Mouse (Mus musculus) neural tube, embryonic 11.5 days (tissue): ENCODE measurements around the gene Bag5. TPM values are rescaled to one million over a fixed set of nuclear protein-coding genes. Genes with fewer than 3 reads are reported as not detected.

Experiments
- ATAC-seq: fragments of 200-750 bp; cut with Nextera tagmentation; 2 replicates; pipeline ENCODE4 v1.8.0; 2017; ENCODE audit warnings: moderate number of reproducible peaks, mild to moderate bottlenecking, moderate TSS enrichment, moderate library complexity; ENCODE audit not compliant: insufficient read depth, low FRiP score, low TSS enrichment
- DNase-seq: peaks from one replicate; pipeline ENCODE4 v3.0.0-alpha.2; 2015; ENCODE audit warnings: low spot score
- H3K27ac ChIP-seq: fragments of 300-500 bp; sonication (generic); 2 replicates; pipeline ENCODE4 v1.5.1; 2014; ENCODE audit warnings: low read depth, mild to moderate bottlenecking, low read length
- H3K27me3 ChIP-seq: fragments of 300-500 bp; sonication (generic); 2 replicates; pipeline ENCODE4 v1.6.1; 2014; ENCODE audit warnings: mild to moderate bottlenecking, low read length, mixed read lengths; ENCODE audit not compliant: control insufficient read depth, insufficient read depth
- H3K36me3 ChIP-seq: fragments of 300-500 bp; sonication (generic); 2 replicates; pipeline ENCODE4 v1.6.1; 2014; ENCODE audit warnings: mild to moderate bottlenecking, low read length, moderate library complexity, mixed read lengths; ENCODE audit not compliant: control insufficient read depth, insufficient read depth
- H3K4me1 ChIP-seq: fragments of 300-500 bp; sonication (generic); 2 replicates; pipeline ENCODE4 v1.6.1; 2014; ENCODE audit warnings: low read length, mixed read lengths; ENCODE audit not compliant: control insufficient read depth, insufficient read depth
- H3K4me2 ChIP-seq: fragments of 300-500 bp; sonication (generic); 2 replicates; pipeline ENCODE4 v1.6.1; 2014; ENCODE audit warnings: low read depth, mild to moderate bottlenecking, moderate library complexity
- H3K4me3 ChIP-seq: fragments of 300-500 bp; sonication (generic); 2 replicates; pipeline ENCODE4 v1.5.1; 2014; ENCODE audit warnings: low read depth, low read length
- H3K9ac ChIP-seq: fragments of 300-500 bp; sonication (generic); 2 replicates; pipeline ENCODE4 v1.6.1; 2014; ENCODE audit warnings: mild to moderate bottlenecking, low read length
- H3K9me3 ChIP-seq: fragments of 300-500 bp; sonication (generic); 2 replicates; pipeline ENCODE4 v1.6.1; 2016; ENCODE audit warnings: low read length; ENCODE audit not compliant: control insufficient read depth
- WGBS: fragments of 180-500 bp; shearing (Covaris S2); extraction: QIAGEN DNeasy Blood & Tissue Kit; methylation state at CpG from one replicate; pipeline ENCODE4 v1.1.7; 2014; 5-methylcytosine and 5-hydroxymethylcytosine counted together
- polyA plus RNA-seq: library from polyadenylated mRNA; unstranded; fragments of >200 nt; fragmentation: Nextera tagmentation; extraction: Ambion mirVana; gene quantifications from 2 replicates; pipeline ENCODE4 v1.2.1, GENCODE M21; 2014

Gene Bag5
- polyA plus RNA-seq, result 58.8 and 60.0 TPM in 2 replicates

DNA sequence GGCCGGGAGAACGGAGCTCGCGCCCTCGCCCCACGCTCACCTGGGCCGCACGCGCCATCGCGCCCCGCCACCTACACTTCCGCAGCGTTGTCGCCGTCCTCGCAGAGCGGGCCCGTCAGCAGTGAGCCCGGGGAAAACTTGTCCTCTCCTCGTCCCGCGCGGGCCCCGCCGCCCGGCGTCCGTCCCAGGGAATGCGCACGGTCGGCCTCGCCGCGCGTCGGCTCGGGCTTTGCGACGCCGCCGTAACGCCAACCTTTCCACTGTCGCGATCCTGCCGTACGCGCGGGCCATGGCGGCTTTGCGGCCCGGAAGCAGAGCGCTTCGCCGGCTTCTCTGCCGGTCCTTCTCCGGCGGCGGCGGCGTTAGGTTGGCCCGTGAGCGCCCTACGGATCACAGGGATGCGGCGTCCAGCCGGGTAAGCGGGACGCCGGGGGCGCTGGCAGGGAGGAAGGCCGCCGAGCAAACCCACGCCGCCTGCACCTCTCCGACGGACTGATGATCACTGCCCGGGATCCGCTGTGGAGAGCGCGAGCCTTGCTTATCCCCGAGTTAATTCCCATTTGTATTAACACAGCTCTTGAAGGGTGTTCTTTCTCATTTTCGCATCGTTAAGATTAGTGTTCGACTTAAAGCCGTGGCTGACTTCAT is at the start of gene Bag5, which contains the start of gene Apopt1:
TSS of gene Bag5 (minus strand) at position 254 of the 648 bp plus-strand sequence.
TSS of gene Apopt1 (plus strand) at position 258 of the 648 bp plus-strand sequence.
- WGBS, result under 1% methylated on average over 77 of the region's 86 CpGs
- no peaks in the 10 kb centered on the region for H3K27me3 ChIP-seq
- H3K27ac ChIP-seq, result peak within 1 kb of the TSS; percentile 77
- peaks cover 9% of the 10 kb centered on the region for H3K36me3 ChIP-seq
- no peaks in the 10 kb centered on the region for H3K9me3 ChIP-seq
- peak within 1 kb of the TSS; percentile 95 for H3K4me3 ChIP-seq
- peak within 1 kb of the TSS; percentile 90 for H3K4me2 ChIP-seq
- DNase-seq (peak; percentile 95), ATAC-seq (peak; percentile 86)
- H3K9ac ChIP-seq, result peak within 1 kb of the TSS; percentile 85
- peaks cover 11% of the 10 kb centered on the region for H3K4me1 ChIP-seq

DNA sequence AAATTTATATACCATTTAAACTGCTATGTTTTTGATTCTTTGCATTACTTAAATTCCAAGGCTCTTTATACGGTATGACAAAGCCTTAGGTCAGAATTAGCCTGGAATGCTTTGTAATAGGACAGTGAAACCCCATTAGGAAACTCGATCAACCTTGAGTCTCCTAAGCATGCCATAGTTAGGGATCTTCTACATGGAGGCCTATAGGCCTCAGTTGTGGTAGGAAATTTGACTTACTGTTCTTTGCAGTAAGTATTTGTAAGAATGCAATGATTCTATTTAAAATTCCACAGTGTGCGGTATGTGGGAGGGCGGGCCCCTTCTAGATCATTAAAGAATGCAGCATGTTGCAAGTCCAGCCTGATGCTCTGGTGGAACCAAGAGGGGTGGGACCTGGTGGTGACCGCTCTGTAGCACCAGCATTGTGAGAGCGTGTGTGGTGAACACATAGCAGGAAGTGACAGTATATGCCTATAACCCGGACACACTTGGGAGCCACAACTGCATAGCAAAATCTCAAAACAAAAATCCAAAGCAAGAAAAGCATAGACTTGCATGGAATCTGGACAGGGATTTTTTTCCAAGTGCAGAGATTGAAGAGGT is 47.4 kb upstream of the Bag5 start:
- ATAC-seq, result no peak
- 86% methylated on average over 7 of the region's 7 CpGs for WGBS

DNA sequence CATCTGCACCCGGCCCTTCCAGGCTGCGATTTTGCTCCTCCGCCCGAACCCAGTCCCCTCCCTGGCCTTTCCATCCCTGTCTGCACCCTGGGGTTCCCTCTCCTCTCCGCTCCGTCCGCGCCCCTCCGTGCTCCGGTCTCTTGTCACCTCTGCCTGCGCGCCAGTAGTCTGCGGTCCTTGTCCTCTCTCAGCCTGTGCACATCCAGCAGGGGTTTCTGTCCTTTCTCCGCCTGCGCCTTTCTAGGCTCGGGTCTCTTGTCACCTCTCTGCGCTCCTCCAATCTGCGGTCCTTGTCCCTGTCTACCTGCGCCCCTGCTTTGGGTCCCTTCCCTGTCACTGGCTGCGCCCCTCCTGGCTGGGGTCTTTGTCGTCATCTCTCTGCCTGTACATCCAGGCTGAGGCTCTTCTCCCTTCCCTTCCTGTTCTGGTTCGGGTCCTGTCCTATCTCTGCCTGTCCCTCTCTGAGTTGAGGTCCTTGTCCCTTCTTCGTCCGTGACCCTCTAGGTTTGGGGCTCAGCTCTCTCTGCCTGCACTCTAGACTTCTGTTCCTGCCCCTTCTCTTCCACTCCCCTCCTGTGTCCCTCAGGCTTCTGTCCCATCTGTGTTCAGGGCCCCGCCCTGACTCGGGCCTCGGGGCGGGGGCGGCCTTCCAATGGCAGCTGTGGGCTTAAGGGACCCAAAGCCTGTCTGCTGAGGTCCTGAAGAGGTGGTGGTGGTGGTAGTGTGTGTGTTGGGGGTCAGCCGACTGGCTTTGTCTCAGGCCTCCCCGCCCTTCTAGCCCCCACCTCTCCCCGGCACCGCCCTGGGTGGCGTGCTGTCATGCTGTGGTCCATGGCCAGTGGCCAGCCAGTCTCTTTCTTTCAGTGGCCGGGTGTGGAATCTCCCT is 46.4 kb upstream of the Bag5 start:
- no peaks in the 10 kb centered on the region for H3K27me3 ChIP-seq
- DNase-seq (peak; percentile 67), ATAC-seq (peak; percentile 56)
- peak overlapping the region; percentile 99 for H3K4me2 ChIP-seq
- peak overlapping the region; percentile 95 for H3K9ac ChIP-seq
- H3K36me3 ChIP-seq, result no peaks in the 10 kb centered on the region; the same call in 1 of the 2 replicates
- peak overlapping the region; percentile 94 for H3K27ac ChIP-seq
- H3K4me3 ChIP-seq, result peak overlapping the region; percentile 94
- no peaks in the 10 kb centered on the region for H3K9me3 ChIP-seq
- H3K4me1 ChIP-seq, result peaks cover 14% of the 10 kb centered on the region
- WGBS, result 3% methylated on average over 35 of the region's 35 CpGs

More for the DNA sequence above, 47.4 kb upstream of the Bag5 start:
- Histone ChIP-seq H3K4me1 (peaks cover 14% of the 10 kb centered on the region), H3K9me3 (no peaks in the 10 kb centered on the region), H3K27me3 (no peaks in the 10 kb centered on the region), H3K36me3 (no peaks in the 10 kb centered on the region; the same call in 1 of the 2 replicates), H3K9ac (no peak overlapping the region; the same call in 1 of the 2 replicates), H3K4me2 (peak overlapping the region; percentile 99), H3K27ac (no peak overlapping the region), H3K4me3 (peak overlapping the region; percentile 94)
- no peak for DNase-seq

DNA sequence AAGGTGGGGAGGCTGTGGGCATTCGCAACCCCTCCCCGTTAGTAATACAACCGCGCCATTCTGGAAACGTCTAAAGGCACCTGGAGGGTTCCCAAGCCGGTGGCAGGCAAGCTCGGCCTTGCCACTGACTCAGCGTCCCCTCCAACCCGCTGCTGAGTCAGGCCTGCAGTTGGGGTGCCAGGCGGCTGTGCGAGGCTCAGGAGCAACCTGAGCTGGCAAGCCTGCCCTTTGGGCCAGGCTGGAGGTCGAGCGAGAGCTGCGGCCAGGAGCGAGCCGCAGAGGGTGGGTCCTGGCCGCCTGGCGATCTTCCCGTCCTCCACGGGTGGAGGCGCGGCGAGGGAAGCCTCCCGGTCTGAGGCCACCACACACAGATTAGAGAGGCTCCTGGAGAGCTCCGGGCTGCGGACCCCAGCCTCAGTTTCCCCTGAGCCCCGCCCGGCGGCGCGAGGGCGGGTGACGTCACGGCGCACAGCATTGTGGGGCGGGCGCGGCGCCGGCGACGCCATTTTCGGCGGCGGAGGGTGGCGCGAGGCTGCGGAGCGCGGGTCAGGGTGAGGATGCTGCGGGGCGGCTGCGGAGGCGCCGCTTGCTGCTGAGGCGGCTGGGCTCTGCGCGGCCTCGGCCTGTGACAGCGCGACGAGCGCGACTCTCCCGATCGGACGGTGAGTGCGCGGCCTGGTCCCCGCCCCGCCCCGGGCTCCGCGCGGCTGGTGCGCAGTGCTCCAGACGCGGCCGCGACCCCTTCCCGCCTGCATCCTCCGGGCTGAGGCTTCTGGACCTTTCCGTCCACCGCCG is 45.5 kb upstream of the Bag5 start, which contains the start of gene Klc1:
TSS of gene Klc1 (plus strand) at position 469 of the 795 bp plus-strand sequence.
- 1% methylated on average over 80 of the region's 85 CpGs for WGBS
- peak within 1 kb of the TSS; percentile 95 for H3K9ac ChIP-seq
- H3K27ac ChIP-seq, result peak within 1 kb of the TSS; percentile 94
- peak within 1 kb of the TSS; percentile 99 for H3K4me2 ChIP-seq
- peak within 1 kb of the TSS; percentile 94 for H3K4me3 ChIP-seq
- H3K9me3 ChIP-seq, result no peaks in the 10 kb centered on the region
- ATAC-seq (peak; percentile 72), DNase-seq (peak; percentile 88)
- peaks cover 14% of the 10 kb centered on the region for H3K4me1 ChIP-seq
- no peaks in the 10 kb centered on the region for H3K27me3 ChIP-seq
- H3K36me3 ChIP-seq, result no peaks in the 10 kb centered on the region

DNA sequence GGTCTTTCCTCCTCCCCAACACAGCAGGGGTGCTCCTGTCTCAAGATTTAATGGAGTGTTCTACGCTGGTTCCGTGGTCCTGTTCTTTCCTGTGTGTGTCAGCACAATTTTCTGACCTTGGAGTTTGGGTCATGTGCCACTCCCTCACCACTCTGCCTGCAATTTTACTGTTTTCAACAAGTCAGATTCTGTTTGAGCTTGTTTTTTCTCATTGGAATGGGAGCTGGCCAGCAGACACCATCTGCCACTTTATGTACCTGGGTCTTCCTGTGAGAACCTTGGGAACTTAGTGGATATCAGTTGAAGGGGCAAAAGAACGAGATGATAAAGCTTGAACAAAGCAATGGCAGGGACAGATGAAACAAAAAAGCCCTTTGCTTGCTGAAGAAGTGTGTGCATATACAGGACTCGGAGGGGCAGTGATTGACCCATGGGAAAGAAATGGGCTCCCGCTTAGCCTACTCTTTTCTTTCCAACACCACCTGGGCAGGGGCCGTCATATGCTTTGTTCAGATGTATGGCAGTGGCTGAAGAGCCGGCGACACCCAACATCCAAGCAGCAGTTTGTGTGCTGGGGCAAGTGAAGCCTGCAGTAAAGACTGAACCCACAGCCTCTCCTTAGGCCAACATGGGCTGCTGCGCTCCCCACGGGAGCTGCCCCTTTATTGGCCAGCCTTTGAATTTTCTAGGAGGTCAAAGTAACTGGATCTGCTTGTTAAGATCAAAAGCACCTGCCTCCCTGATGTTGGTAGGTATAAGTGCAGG is 44.7 kb upstream of the Bag5 start:
- Histone ChIP-seq H3K36me3 (no peaks in the 10 kb centered on the region), H3K4me1 (peaks cover 14% of the 10 kb centered on the region), H3K4me3 (peak overlapping the region; percentile 94), H3K27ac (no peak overlapping the region; the same call in 1 of the 2 replicates), H3K4me2 (peak overlapping the region; percentile 99), H3K9ac (peak overlapping the region; percentile 95), H3K9me3 (no peaks in the 10 kb centered on the region), H3K27me3 (no peaks in the 10 kb centered on the region)
- ATAC-seq, result no peak
- no peak for DNase-seq
- 41% methylated on average over 10 of the region's 10 CpGs for WGBS

DNA sequence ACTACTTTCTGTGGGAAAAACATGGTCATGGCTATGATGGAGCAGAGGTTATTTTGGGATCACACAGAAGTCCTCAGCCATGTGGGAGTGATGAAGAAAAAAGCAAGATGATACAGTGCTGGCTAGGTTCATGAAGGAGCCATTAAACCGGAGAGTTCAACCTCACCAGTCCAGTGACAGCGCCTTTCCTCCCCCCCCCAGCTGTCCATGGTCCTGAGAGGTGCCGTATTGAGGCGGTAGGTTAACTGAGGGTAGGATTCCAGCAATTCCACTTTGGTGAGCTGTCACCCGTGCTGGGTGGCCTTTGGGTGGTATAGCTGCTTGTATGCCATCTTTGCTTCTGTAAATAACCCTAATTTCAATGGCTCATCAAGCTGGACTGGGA is 43.6 kb upstream of the Bag5 start:
- Histone ChIP-seq H3K4me3 (no peak overlapping the region), H3K9me3 (no peaks in the 10 kb centered on the region), H3K27me3 (no peaks in the 10 kb centered on the region), H3K36me3 (no peaks in the 10 kb centered on the region), H3K4me1 (peaks cover 14% of the 10 kb centered on the region), H3K9ac (no peak overlapping the region), H3K4me2 (no peak overlapping the region), H3K27ac (no peak overlapping the region)
- no peak for DNase-seq
- no peak for ATAC-seq
- 48% methylated on average over 5 of the region's 5 CpGs for WGBS

DNA sequence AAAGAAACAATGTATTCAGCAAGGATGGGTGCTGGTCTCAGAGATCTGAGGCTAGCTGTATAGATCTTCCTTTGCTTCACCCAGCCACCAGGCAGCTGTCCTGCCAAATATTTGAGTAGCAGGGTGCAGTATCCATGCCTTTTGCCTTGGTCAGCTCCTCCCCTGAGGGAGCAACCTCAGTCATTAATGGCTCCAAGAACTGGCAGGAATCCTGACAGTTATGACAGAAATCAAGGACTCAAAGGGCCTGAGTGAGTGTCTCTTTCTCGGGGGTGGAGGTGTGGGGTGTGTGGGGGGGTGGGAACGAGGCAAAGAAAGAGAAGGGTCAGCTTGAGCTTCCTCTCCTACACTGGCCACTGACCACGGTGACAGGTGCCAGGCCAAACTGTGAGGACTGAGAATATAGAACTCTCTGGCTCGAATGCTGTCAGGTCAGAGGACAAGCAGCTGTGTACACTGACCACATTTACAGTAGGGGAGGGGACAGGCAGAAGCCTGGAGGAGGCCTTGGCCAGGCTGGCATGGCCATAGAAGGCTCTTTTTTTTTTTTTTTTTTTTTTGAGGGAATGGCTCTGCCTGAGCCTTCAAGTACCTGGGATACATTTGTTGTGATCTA is 43.1 kb upstream of the Bag5 start:
- 70% methylated on average over 4 of the region's 4 CpGs for WGBS
- Histone ChIP-seq H3K27me3 (no peaks in the 10 kb centered on the region), H3K36me3 (no peaks in the 10 kb centered on the region), H3K4me1 (peaks cover 14% of the 10 kb centered on the region), H3K4me2 (no peak overlapping the region), H3K27ac (no peak overlapping the region), H3K9ac (no peak overlapping the region), H3K4me3 (no peak overlapping the region), H3K9me3 (no peaks in the 10 kb centered on the region)
- DNase-seq (no peak), ATAC-seq (no peak)
